Mouse (Mus musculus) C2C12 (cell line): ENCODE data around the gene Ccnyl1. TPM values are rescaled to one million over a fixed set of nuclear protein-coding genes. Genes with fewer than 3 reads are reported as not detected.

Experiments used
- H3K27me3 ChIP-seq: one replicate; pipeline ENCODE4 v1.6.1; 2011; ENCODE audit not compliant: control insufficient read depth, insufficient read depth, insufficient read length
- H3K36me3 ChIP-seq: one replicate; pipeline ENCODE4 v1.6.1; 2011; ENCODE audit not compliant: control insufficient read depth, insufficient read depth
- H3K4me3 ChIP-seq: one replicate; pipeline ENCODE4 v1.5.1; 2011; ENCODE audit warnings: mild to moderate bottlenecking, control low read depth; ENCODE audit not compliant: poor library complexity, insufficient read depth, severe bottlenecking
- H3K79me2 ChIP-seq: one replicate; pipeline ENCODE4 v1.6.1; 2011; ENCODE audit not compliant: control insufficient read depth, insufficient read depth
- H3K79me3 ChIP-seq: one replicate; pipeline ENCODE4 v1.6.1; 2011; ENCODE audit warnings: low read depth, control low read depth
- H3ac ChIP-seq: one replicate; pipeline ENCODE3; 2011; ENCODE audit warnings: low read depth; ENCODE audit not compliant: control insufficient read depth, insufficient read length
- CEBPB ChIP-seq: IDR thresholded peaks from one replicate; pipeline ENCODE4 v1.6.1; 2011; ENCODE audit warnings: low read depth, mild to moderate bottlenecking, control low read depth, moderate library complexity
- CTCF ChIP-seq: IDR thresholded peaks from one replicate; pipeline ENCODE4 v1.5.1; 2011; ENCODE audit not compliant: control insufficient read depth, insufficient read depth, insufficient read length
- FOSL1 ChIP-seq: IDR thresholded peaks from one replicate; pipeline ENCODE4 v1.8.0; 2011; ENCODE audit warnings: mild to moderate bottlenecking, low read length; ENCODE audit not compliant: poor library complexity, insufficient read depth, severe bottlenecking
- MAX ChIP-seq: IDR thresholded peaks from one replicate; pipeline ENCODE4 v1.6.1; 2011; ENCODE audit warnings: mild to moderate bottlenecking, control low read depth
- MYOD1 ChIP-seq: IDR thresholded peaks from one replicate; pipeline ENCODE4 v1.6.1; 2011; ENCODE audit warnings: low read depth; ENCODE audit not compliant: control insufficient read depth, insufficient read length
- MYOG ChIP-seq: IDR thresholded peaks from one replicate; pipeline ENCODE4 v1.6.1; 2011; ENCODE audit not compliant: control insufficient read depth, insufficient read length; ENCODE audit errors: extremely low read depth
- USF1 ChIP-seq: IDR thresholded peaks from one replicate; pipeline ENCODE4 v1.6.1; 2011; ENCODE audit warnings: low read depth, mild to moderate bottlenecking, control low read depth, moderate library complexity
- polyA plus RNA-seq: library from polyadenylated mRNA; unstranded; fragments of >200 nt; fragmentation: generic; extraction: Trizol; gene quantifications from one replicate; pipeline ENCODE4 v1.2.1, GENCODE M21; 2012; ENCODE audit warnings: missing spikeins

Ccnyl1 gene
- polyA plus RNA-seq, 1 experiment: 40.5 TPM

DNA sequence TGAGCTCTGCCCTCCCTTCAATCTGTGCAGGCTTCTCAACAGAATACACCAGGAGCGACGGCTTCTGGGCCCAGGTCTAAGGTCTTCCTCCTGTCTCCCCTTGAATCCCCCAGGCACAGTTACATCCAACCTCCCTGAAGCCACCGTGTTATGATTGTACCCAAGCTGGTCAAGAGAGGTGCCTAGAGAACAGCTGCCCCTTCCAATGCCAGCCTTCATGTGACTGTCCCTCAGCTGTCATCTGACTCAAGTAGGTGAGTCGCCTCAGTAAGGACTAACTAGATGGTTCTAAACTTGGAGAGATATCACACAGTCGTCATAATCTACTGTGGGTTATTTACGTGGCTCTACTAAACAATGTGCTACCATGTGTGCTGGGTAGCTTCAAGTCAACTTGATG is 36.6 kb upstream of the Ccnyl1 start:
- no peak overlapping the region for H3ac ChIP-seq
- no peaks in the 10 kb centered on the region for H3K79me2 ChIP-seq
- H3K4me3 ChIP-seq: no peak overlapping the region
- TF ChIP-seq MYOD1: no peak
- TF ChIP-seq CTCF: no peak
- no peak for TF ChIP-seq CEBPB
- no peak for TF ChIP-seq MYOG
- no peak for TF ChIP-seq FOSL1
- TF ChIP-seq MAX: no peak
- H3K36me3 ChIP-seq: no peaks in the 10 kb centered on the region
- no peaks in the 10 kb centered on the region for H3K27me3 ChIP-seq
- H3K79me3 ChIP-seq: no peaks in the 10 kb centered on the region

DNA sequence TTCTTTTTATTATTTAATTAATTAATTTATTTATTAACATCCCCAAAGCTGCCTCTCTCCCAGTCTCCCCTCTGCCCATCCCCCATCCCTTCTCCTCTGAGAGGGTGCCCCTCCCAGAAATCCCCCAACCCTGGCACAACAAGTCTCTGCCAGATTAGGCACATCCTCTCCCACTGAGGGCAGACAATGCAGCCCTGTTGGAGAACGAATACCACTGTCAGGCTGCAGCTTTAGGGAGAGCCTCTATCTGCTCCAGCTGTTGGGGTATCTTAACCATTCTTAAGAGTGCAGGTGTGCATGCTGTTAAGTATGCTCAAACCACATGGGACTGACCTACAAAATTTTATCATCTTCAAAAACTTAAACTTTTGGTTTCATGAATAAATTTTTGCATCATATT is 34.8 kb upstream of the Ccnyl1 start:
- no peak overlapping the region for H3K4me3 ChIP-seq
- no peaks in the 10 kb centered on the region for H3K36me3 ChIP-seq
- H3K79me3 ChIP-seq: no peaks in the 10 kb centered on the region
- TF ChIP-seq MAX (no peak), FOSL1 (no peak), MYOD1 (no peak), MYOG (no peak), CEBPB (no peak), CTCF (no peak), USF1 (no peak)
- no peak overlapping the region for H3ac ChIP-seq
- no peaks in the 10 kb centered on the region for H3K79me2 ChIP-seq
- no peaks in the 10 kb centered on the region for H3K27me3 ChIP-seq

- Histone ChIP-seq H3K79me3 (no peaks in the 10 kb centered on the region), H3ac (no peak overlapping the region), H3K79me2 (no peaks in the 10 kb centered on the region), H3K27me3 (no peaks in the 10 kb centered on the region), H3K36me3 (no peaks in the 10 kb centered on the region), H3K4me3 (no peak overlapping the region)
- TF ChIP-seq MAX (no peak), MYOG (no peak), FOSL1 (no peak), MYOD1 (no peak), CTCF (no peak), USF1 (no peak), CEBPB (no peak)
Measured at GRCm38 (mm10) chr1:64656423-64657129, 33.7 kb upstream of the Ccnyl1 start.

- no peak overlapping the region for H3ac ChIP-seq
- H3K4me3 ChIP-seq: no peak overlapping the region
- H3K79me3 ChIP-seq: no peaks in the 10 kb centered on the region
- no peaks in the 10 kb centered on the region for H3K36me3 ChIP-seq
- H3K27me3 ChIP-seq: no peaks in the 10 kb centered on the region
- TF ChIP-seq USF1 (no peak), CEBPB (no peak), MYOD1 (no peak), MYOG (no peak), CTCF (no peak), FOSL1 (no peak), MAX (no peak)
- no peaks in the 10 kb centered on the region for H3K79me2 ChIP-seq
Measured at GRCm38 (mm10) chr1:64658876-64659275, 31.4 kb upstream of the Ccnyl1 start.

- Histone ChIP-seq H3K27me3 (no peaks in the 10 kb centered on the region), H3K36me3 (no peaks in the 10 kb centered on the region), H3ac (no peak overlapping the region), H3K4me3 (no peak overlapping the region), H3K79me2 (no peaks in the 10 kb centered on the region), H3K79me3 (no peaks in the 10 kb centered on the region)
- TF ChIP-seq FOSL1 (no peak), MYOD1 (peak; percentile 31), USF1 (no peak), CTCF (no peak), CEBPB (peak; percentile 68)
Measured at GRCm38 (mm10) chr1:64667111-64667633, 23.1 kb upstream of the Ccnyl1 start.
